Mouse (Mus musculus) layer of hippocampus, adult 9-11 months (tissue): Measurements from ENCODE around the gene Tead2.

Experiments
- DNase-seq: peaks from one replicate; pipeline ENCODE4 v3.0.0; 2022

The Tead2 gene

GRCm38 (mm10) chr7:45263006-45263607 lies 47.6 kb downstream of the Tead2 start:
- no peak for DNase-seq

GRCm38 (mm10) chr7:45264348-45264747 lies 48.8 kb downstream of the Tead2 start:
- no peak for DNase-seq

GRCm38 (mm10) chr7:45265518-45265917 lies 50.0 kb downstream of the Tead2 start:
- DNase-seq: no peak

- DNase-seq: no peak
These were observed 57.3 kb downstream of the Tead2 start for GRCm38 (mm10) chr7:45272786-45273412.

GRCm38 (mm10) chr7:45273672-45274071 lies 58.1 kb downstream of the Tead2 start:
- no peak for DNase-seq

DNA sequence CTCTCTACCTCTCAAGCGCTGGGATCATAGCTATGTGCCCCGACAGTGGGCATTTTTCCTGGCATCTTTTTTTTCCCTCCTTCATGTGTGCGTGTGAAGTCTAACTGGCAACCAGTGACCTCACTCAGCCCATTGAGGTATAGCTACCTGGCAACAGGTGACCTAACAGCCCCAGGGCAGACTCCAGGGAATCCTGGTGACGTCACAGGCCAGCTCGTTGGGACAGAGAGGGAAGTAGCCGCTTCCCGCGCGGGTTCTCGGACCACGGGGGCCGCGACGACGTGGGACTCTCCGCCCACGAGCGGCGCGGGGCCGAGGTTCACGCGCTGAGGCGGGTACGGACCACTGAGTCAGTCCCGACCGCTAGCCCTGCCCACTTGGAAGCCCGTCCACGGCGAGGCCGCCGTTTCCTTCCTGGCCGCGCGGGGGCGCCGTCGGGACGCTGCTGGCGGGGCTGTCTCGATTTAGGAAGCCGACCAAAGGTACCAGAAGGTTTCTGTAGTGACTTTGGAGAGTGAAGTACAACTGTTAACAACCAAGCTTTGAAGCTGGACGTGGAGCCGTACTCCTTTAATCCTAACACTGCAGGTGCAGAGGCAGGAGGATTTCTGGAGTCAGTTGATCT lies 61.7 kb downstream of the Tead2 start, which contains the start of gene Slc6a21:
Gene Slc6a21, plus strand, starts transcription at position 378 of the 625 bp plus-strand sequence.
- DNase-seq: peak; percentile 64
